Mouse (Mus musculus): ENCODE measurements at regions not wholly inside any gene's neighbourhood (a gene's known extent, or its start where the extent isn't known, plus 50 kb on each side); places are given as distances from the start of the nearest gene placed in this dataset.
"Not testable (repeated sequence)": the region's sequence is repeated elsewhere in the genome, so short reads cannot be mapped to it uniquely, and the experiment has no call there.

DNA sequence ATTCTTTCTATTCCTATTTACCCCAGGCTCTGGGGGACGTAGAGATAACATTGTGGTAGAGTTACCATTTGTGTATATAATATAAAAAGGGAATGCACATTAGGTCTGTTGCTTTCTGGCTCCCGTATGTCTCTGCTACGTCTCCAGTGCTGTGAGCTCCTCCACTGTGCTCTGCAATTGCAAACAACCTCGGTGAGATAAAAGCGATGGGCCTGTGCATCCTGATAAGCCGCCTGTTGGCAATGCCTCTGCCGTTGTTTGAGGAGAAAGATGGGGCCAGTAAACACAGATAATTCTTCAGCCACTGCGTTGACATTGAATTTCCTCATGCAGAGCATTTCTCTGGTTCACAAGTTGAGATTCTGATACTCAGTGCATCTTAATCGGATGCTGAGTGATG lies 424.9 kb downstream of the Cbln4 start:
- ATAC-seq (replicated peaks; ENCODE audit: low read depth, poor library complexity, severe bottlenecking) = no peak

DNA sequence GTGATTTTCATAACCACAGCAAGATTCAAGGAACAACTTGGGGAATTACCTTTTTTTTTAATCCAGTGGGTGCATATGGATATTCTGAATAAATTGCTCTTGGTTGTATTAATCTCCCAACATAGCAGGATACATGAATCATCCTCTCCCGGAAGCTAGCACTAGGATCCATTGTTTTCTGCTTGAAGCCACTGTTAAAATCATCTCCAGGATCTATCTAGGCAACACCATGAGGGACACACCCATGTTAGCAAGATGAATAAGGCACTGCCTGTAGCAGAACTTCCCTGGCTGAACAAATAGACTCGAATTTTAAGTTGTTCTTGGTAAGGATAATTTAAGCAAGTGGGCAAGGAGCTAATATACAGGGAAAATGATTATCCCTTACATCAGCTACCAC lies 427.8 kb downstream of the Cbln4 start:
- ATAC-seq (replicated peaks; ENCODE audit: low read depth, poor library complexity, severe bottlenecking) = no peak

DNA sequence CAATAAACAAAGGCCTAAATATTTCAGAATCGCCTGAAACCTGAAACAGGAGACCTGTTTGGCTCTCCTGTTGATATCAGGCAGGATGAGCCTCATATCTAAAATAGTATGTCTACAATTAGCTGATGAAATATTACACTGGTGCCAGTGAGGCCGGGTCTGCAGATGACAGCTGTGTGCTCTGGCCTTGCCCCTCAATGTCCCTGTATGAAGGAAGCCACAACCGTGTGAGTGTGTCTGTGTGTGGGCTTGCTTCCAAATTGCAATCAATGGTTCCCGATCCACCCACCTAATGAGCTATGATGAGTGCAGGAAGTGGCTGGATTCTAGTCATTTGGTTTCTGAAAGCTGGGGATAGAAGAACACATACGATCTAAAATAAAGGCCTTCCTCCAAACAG lies 438.2 kb downstream of the Cbln4 start:
- ATAC-seq (replicated peaks; ENCODE audit: low read depth, poor library complexity, severe bottlenecking) = no peak

DNA sequence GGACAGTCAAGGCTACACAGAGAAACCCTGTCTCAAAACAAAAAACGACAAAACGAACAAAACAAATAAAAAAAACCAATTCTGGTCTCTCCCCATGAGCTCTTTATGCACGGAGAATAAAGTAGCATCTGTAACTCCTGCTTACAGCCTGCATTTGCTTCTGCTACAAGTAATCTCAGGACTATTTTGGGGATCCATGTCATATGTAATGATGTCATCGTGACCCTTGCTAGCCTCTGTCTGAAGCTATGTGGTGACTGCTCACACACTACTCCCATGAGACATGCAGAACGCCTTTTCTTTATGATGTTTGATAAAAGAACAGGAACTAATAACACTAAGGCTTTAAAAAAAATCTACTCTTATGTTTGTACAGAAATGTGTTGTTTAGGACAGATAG lies 448.0 kb downstream of the Cbln4 start:
- no peak for ATAC-seq (replicated peaks; ENCODE audit: low read depth, poor library complexity, severe bottlenecking)

DNA sequence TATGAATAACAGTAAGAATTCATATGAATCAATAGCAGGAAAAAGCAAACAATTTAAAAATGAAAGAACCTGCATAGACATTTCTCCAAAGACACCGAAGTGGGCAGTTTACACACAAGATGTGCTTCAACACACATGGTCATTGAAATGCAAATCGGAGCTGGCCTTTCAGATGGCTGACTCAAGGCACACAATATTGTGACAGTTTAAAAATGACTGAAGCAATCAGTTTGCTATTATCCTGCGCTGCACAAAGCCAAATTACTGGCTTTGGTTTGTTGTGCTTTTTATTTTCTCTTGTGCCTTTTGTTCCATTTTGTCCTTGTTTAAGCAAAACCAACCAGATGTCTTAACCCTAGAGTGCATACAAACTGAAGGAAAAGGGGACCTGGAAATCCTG lies 449.4 kb downstream of the Cbln4 start:
- no peak for ATAC-seq (replicated peaks; ENCODE audit: low read depth, poor library complexity, severe bottlenecking)

DNA sequence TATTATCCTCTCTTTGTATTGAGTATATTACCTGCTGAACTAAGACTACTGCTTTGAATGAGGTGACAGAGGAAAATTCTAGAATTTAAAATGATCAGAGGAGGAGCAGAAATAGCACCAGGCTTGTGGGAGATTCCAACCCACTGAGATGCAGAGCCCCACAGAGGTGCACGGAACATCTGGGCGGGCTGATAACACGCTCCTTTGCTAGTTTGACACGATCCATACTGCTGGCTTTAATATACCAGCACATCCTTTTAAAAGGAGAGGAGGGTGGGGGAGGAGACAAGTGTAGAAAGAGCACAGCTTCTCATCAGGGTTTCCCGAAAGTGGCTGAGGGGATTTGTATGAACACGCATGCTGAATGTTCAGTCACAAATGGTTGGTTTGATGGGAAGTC lies 451.0 kb downstream of the Cbln4 start:
- ATAC-seq (replicated peaks; ENCODE audit: low read depth, poor library complexity, severe bottlenecking) = no peak

DNA sequence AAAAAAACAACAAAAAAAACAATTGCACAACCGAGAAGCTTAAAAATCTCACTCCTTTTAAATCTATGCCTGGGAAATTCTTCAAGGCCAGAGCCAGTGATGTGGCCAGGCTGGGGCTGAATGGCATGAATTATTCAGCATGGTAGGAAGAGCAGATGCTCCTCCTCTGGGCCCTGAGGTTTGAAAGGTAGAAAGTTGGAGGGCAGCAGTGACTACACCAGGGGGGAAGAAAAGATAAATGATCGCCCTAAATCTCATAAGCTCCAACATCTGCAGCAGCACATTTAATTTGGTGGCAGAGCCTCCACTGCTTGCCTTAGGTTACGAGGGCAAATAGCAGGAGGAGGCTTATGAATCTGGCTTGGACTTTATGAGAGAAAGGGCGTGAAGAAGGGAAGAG lies 455.1 kb downstream of the Cbln4 start:
- ATAC-seq (replicated peaks; ENCODE audit: low read depth, poor library complexity, severe bottlenecking) = no peak

DNA sequence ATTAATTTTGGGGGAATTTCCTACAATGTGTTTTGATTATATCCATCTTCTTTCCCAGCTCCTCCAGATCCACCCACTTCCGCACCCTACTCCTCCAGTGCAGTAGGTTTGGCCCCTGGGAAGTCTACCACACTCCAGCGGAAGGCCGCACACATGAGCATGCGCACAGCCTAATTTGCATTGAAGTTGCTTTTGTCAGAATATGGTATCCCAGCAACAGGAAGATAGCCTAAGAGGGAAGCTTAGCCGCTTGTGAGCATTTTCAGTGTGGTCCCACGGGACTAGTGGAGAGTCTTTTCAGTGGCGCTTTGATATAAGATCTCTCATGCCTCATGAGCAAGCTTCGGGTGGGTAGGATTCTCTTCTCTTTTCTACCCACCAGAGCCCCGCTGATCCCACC lies 455.6 kb downstream of the Cbln4 start:
- no peak for ATAC-seq (replicated peaks; ENCODE audit: low read depth, poor library complexity, severe bottlenecking)

DNA sequence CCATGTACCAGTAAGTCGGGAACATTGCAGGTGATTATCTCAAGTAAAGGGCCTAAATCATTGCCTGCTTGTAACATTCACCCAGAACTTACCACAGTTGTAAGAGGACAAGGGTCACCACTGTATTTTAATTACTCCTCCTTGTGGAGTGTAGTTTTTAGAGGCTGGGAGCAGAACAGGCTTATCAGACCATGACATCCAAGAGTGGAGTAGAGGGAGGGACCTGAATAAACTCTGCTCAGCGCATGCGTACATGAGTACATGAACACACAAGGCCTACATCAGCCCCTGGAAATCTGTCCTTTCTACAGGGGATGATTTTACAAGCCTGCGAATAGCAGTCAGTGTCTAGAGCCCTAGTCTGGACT lies 456.4 kb downstream of the Cbln4 start:
- no peak for ATAC-seq (replicated peaks; ENCODE audit: low read depth, poor library complexity, severe bottlenecking)

DNA sequence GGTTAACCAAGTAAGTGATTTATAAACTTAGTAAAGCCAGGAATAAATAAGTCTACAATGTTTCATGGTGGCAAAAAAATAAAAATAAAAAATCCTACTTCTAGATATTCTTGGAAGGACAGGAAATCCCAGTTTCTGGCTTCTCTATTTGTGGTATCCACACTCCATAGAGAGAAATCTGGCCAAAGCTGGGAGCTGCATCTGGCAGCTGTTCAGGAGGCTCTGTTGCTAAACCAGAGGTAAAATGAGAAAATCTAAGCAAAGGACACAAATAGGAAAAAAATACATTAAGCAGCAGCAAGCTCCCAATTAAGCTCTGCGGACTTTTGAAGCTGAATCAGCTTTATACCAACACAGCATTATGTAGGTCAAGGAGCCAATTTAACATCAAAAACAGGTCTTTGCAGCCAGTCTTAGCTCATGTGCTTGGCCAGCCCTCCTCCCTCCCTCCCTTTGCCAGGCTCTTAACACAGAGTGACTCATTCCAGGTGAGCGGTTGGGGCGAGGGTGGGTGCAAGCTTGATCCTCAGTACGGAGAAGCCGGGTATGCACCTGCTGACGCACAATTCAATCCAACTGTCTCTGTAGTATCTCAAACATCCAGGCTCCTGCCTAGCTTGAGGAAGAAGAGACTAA lies 456.9 kb downstream of the Cbln4 start:
- no peak for ATAC-seq (replicated peaks; ENCODE audit: low read depth, poor library complexity, severe bottlenecking)

DNA sequence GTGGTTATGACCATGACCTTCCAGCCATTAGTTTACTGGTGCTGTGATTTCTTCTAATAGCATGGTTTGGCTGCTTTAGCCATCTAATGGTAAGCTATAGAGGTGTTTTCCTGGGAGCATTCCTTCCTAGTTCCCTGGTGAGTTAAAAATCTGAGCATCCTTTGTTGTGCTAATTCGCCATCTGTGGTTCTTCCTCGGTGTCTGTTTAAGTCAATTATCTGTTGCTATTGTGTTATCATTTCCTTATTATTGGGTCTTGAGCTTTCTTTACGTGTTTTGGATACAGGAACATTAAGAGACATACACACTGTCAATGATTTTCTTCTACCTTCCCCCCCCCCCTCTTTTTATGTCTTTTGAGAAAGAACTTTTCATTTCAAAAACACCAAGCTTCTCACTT lies 468.9 kb downstream of the Cbln4 start:
- ATAC-seq (replicated peaks; ENCODE audit: low read depth, poor library complexity, severe bottlenecking) = no peak

DNA sequence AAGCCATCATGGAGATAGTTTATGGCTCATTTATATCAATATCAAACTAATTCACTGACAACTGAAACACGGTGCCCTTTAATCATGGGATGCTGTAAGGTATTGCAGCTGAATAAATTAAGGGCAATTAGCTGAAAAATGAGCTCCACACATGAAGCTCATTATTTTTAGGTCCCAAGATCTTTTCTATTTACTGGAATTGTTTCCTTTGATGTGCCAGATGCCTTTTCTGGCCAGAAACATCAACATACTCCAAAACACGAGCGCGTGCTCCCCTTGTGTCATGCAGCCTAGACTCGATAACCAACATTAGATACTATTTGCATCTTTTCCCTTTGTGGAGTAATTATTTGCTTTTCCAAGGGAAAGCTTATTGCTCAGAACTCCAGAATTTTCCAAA lies 480.6 kb downstream of the Cbln4 start:
- no peak for ATAC-seq (replicated peaks; ENCODE audit: low read depth, poor library complexity, severe bottlenecking)

DNA sequence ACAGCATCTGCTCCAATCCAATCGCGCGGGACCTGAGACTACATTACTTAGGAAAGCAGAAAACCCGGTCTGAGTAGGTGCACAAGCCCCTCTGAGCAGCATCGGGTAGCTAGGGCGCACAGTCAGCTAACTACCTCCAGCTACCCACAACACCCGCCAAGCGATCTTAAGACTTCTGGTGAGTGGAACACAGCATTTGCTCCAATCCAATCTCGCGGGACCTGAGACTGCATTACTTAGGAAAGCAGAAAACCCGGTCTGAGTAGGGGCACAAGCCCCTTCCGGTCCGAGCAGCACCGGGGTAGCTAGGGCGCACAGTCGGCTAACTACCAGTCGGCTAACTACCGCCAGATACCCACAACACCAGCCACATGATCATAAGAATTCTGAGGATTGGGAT lies 500.5 kb downstream of the Cbln4 start:
- ATAC-seq (replicated peaks; ENCODE audit: low read depth, poor library complexity, severe bottlenecking) = not testable (repeated sequence)

DNA sequence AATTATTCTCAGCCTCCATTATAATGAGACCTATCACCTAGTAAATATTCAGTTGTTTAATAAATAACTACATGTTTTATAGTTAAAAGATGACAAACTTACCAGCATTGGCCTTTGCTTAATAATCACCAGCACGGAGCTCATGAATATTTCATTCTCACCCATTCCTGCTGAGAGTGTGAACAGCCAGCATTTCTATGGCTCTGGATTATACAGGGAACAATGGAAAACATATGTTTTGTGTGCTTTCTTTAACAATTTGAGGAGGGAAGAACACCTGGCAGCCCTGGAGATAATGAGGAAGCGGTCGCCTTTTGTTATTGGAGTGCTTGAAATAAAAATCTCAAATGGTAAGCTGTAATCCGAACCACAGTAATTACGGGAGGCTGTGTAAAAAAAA lies 528.4 kb downstream of the Cbln4 start:
- no peak for ATAC-seq (replicated peaks; ENCODE audit: low read depth, poor library complexity, severe bottlenecking)

DNA sequence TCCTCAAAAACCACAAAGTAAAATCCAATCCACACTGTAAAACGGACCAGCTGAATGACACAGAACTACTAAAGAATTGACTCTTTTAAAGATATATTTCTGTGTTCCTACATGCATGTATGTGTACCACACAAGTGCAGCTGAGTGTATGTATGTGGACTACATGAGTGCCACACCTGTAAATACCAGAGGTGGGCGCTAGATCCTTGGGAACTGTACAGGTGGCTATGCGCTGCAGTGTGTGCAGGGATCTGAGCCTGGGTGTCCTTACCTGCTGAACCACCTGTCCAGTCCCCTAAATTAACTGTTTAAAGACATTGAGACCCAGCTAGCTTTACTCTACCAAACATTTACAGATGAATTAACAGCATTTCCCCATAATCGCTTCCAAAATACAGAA lies 546.6 kb downstream of the Cbln4 start:
- no peak for ATAC-seq (replicated peaks; ENCODE audit: low read depth, poor library complexity, severe bottlenecking)

DNA sequence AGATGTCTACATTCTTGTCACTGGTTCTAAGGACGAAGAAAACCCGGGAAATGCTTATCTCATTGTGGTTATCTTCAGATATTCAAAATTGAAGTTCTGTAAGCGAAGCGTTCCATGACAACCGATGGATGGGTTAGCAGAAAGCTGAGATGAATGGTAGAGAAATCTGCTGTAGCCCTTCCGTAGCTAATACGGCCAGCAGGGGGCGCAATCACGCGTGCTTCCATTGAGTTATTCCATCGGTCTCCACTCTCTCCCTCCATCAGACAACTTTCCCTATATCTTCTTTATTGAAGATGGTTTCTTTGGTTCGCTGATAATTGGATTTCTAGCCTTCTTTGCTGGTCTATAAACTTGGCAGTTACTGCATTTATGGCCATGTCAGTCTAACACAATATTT lies 549.5 kb downstream of the Cbln4 start:
- no peak for ATAC-seq (replicated peaks; ENCODE audit: low read depth, poor library complexity, severe bottlenecking)

DNA sequence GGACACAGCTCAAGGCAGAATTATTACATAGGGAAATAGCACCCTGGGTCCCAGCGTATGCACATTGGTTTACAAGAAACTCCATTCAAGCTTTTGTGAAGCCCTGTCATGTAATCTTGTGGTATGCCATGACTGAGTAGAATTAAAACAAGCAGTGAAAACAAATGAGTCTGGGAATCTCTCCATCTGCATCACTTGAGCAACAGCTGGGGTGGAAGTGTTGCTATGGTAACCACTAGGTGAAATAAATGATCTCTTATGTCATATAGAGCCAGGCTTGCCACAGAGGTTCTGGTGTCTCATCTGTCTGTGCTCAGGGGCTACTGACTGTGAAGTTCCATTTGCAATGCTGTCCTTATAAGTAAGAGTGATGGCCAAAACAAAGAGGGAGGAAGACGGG lies 556.0 kb downstream of the Cbln4 start:
- ATAC-seq (replicated peaks; ENCODE audit: low read depth, poor library complexity, severe bottlenecking) = no peak

DNA sequence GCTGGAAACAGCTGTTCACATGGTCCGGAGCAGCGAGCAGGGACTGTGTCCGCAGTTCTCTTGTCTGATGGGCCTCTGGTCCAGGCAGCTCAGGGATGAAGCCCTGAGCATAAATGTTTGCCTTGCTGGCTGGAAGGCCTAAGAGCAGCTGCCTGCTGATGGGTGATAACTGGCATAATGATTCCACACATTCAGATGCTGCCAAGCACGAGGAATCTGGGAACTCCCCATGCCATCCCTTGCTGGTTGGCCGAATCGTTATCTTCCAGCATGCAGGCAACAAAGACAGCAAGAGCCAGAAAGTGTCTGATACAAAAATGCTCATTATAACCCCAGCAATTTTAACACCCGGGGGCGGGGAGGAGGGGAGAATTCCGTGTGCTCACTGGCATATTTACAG lies 590.0 kb downstream of the Cbln4 start:
- ATAC-seq (replicated peaks; ENCODE audit: low read depth, poor library complexity, severe bottlenecking) = no peak

DNA sequence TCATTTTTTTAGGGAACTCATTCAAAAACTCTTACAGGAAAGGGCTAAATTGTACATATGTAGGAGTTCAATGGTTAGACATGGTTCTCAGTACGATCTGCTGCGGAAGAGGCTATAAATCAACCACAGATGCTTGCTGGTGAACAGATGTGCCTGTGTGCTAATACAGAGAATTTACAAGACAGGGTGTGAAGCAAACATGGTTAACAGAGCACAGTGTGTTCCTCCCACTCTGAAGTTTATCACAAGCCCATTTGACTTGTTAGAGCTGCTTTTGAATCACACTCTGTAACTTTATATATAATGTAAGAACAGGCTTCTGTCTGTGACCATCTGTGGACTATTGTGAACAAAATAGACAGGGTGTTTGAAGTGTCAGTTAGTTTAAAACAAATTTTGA lies 637.2 kb downstream of the Cbln4 start:
- ATAC-seq (replicated peaks; ENCODE audit: low read depth, poor library complexity, severe bottlenecking) = no peak

DNA sequence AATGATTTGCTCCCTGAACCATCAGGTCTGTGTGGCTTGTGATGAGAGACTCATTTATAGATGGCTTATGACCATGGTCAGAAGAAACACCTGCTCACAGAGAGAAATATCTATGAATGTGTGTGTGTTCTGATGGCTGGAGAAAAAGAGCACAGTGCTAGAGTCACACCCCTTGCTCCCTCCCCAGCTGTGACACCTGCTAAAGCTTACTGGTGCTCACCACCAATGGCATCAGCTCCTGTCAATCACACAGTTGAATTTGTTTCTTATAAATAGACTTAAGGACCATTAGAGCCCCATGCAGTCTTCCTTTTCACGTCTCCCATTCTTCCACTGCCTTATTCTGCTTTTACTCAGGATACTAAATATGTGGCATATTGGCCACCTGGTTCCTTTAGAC lies 654.3 kb downstream of the Cbln4 start:
- no peak for ATAC-seq (replicated peaks; ENCODE audit: low read depth, poor library complexity, severe bottlenecking)

DNA sequence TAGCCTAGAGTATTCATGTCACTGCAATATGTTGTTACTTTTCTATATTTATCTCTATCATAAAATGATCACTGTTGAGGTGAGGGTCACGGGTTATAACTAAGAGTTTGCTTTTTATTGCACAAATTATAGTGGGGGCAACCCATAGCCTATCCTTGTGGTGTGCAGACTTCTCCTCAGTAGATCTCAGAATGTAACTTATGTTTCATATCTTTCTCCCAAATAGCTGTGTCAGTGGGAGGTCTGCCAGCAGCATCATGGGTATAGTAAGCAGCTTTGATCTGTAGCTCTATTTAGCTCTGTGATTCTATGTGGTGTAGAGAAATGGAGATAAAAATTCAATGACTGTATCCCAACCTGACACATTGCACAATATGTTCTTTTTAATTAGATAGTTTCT lies 641.9 kb downstream of the Dok5 start:
- no peak for ATAC-seq (replicated peaks; ENCODE audit: low read depth, poor library complexity, severe bottlenecking)

DNA sequence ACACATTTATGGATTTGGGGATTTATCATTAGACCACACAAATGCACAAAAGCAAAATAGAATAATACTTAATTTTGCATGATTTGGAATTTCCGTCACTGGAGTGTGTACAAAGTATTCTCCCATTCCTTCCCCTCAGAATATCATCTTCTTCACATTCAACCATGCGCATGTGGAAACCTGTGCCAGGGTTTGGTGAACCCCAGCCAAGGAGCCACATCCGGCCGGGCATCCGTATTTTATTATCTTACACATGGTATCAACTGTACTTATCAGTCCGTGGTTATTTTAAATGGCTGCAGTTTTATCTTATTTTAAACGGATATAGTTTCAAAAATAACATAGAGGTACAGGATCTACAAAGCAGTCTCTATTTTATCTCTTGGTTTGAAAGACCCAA lies 641.4 kb downstream of the Dok5 start:
- no peak for ATAC-seq (replicated peaks; ENCODE audit: low read depth, poor library complexity, severe bottlenecking)

DNA sequence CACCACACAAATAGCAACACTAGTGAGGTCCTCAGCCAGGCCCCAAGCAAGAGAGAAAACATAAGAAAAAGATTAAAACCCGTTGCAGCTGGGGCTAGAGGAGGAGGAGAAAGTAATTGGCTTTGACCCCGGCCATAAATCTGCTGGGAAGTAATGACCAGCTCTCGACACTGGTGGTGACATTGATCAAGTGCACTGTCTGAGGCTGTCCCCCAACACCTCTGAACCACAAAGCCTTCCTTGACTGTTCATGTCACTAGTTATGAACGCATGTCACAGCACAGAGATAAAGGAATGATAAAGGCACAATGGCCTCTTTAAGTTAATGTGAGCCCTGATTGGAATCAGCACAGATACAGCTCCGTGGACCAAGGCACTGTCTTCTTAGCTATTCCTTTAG lies 640.1 kb downstream of the Dok5 start:
- ATAC-seq (replicated peaks; ENCODE audit: low read depth, poor library complexity, severe bottlenecking) = no peak

Measured in common myeloid progenitor, adult 5-6 weeks (primary cell).